Mouse (Mus musculus) inflammation-experienced regulatory T-cells, adult 6 months (primary cell): ENCODE data around the gene Sf3a2. TPM values are rescaled to one million over a fixed set of nuclear protein-coding genes. Genes with fewer than 3 reads are reported as not detected.
"Not testable (repeated sequence)": the region's sequence is repeated elsewhere in the genome, so short reads cannot be mapped to it uniquely, and the experiment has no call there.

Experiments
- ATAC-seq: one replicate; pipeline ENCODE4 v1.8.0; 2017
- polyA plus RNA-seq, 3 experiments: library from polyadenylated mRNA; unstranded; fragments of 100-300 nt; shearing (Covaris generic); gene quantifications; one replicate each; pipeline ENCODE4 v1.2.1; 2017

The Sf3a2 gene
- polyA plus RNA-seq, 3 experiments from 2014 or later, result 12.1 to 22.6 (median 17.8) TPM

DNA sequence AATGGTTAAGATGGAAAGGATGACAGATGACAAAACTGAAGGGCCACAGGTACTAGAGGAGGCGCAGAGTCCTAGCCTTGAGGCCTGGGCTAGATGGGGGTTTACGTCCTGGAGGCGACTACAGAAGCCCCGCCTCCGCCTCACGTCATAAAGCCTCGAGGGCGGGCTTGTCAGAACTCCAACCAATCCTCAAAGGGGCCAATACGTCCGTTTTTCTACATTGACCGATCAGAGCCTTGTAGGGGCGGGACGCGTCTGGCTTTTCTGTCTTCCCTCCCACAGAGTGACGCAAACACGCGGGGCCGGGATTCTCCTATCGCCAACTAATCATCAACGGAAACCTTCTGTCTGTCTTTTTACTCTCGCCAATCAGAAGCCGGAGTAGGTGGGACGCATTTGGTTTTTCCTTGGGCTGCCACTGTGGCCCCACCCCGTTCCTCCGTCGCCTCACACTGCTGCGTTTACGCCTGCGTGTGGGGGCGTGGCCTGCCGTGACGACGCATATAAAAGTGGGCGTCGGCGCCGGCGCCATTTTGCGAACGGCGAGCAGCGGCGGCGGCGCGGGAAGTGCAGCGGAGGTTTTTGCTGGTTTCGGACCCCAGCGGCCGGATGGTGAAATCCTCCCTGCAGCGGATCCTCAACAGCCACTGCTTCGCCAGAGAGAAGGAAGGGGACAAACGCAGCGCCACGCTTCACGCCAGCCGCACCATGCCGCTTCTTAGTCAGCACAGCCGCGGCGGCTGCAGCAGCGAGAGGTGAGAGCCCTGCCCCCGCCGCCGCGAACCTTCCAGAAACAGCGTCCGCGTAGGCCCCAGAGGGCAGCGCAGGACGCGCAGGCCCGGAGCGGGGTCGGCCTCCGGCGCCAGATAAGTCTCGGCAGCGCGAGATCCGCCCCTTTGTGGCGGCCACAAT lies 28.4 kb downstream of the Sf3a2 start, which contains the start of gene Oaz1:
Gene Oaz1, plus strand, starts transcription at position 506 of the 912 bp plus-strand sequence.
- ATAC-seq, result peak; percentile 90

DNA sequence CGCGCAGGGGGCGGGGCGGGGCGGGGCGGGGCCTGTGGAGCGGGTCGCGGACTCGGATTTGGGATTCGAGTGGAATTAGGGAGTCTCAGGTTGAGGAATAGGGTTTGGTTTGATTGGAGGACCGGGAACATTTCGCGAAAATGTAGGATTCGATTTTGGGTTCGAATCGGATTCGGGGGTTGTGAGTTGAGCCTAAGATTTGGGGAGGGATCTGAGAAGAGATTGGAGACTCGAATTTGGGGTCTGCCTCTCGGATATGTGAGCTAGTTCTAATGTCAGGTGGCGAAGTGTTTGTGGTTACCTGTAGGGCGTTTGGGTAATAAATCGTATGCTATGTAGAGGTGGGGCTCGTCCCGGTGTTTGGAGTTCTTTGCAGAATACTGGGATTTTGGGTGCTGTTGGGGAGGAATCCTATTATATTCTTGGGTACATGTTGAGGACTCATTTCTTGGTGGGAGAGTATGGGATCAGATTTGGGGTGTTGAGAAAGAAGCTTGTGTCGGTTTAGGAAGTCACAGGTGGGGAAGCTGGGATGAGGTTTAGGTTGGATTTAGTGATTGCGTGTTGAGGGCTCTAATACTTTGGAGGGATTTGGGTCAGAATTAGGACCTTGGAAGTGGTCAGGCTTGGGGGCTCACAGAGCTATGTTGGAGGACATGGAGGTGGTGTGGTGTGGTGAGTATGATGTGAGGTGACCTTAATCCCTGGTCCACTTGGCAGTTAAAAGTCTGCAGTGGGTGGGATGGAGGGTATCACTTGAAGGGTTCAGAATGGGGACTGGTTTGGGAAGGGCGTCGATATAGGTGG lies 29.3 kb downstream of the Sf3a2 start:
- ATAC-seq, result no peak

- ATAC-seq, result no peak
Measured at GRCm38 (mm10) chr10:80827870-80828420, 29.9 kb downstream of the Sf3a2 start.

DNA sequence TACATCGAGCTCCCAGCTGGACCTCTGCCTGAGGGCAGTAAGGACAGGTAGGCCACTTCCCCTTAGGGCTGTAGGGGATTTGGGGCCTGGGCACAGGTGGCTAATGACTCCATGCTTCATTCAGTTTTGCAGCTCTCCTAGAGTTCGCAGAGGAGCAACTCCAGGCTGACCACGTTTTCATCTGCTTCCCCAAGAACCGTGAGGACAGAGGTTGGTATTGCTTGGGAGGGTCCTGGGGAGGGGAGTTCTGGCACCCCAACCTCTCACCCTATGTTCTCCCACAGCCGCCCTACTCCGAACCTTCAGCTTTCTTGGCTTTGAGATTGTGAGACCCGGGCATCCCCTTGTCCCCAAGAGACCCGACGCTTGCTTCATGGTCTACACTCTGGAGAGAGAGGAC lies 30.6 kb downstream of the Sf3a2 start:
- not testable (repeated sequence) for ATAC-seq

GRCm38 (mm10) chr10:80829359-80830278 lies 31.6 kb downstream of the Sf3a2 start:
- ATAC-seq, result no peak

DNA sequence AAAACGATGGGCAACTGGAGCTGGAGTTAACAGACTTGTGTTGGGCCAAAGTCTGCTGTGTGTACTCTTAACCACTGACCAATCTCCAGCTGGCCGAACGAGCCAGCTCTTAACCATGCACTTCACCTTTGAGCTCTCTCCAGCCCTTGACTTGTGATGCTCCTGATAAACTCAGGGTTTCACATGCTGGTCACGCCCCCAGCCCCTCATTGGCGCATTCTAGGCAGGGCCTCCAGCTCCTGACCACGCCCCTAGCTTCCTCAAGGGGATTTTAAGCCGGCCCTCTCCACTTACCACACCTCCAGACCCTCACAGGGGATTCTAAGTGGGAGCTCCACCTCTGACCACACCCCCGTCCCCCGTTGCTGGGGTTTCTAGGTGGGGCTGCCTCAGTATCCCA lies 33.1 kb downstream of the Sf3a2 start:
- no peak for ATAC-seq

DNA sequence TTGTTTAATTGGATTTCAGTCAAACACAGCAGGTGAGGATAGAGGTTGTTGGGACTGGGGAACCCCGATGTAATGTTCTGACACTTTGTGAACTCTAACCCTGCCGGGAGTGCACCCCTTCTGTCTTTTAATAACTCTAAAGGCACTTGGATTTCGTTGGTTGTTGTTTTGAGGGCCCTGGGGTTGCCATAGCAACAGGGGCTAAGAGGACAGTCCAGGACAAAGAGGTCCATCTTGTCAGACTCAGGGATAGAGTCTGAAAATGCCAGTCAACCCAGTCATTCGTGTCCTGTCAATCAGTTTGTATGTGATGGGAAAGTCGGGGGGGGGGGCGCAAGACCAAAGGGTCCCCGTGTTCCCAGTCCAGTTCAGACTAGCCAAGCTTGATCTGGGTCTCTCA lies 34.8 kb downstream of the Sf3a2 start:
- no peak for ATAC-seq

DNA sequence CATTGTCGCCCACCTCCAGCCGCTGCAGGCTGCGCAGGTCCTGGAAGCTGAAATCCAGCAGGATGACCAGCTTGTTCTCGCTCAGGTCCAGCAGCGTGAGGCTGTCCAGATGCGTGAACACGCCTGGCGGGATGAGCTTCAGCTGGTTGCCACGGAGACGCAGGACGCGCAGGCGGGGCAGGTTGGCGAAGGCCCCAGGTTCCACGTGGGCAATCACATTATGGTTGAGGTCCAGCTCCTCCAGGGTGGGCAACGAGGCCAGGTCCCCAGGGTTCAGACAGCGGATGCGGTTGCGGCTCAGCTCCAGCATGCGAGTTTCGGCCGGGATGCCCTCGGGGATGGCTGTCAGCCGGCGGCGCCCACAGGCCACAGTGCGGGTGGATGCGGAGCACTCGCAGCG lies 37.6 kb downstream of the Sf3a2 start:
- no peak for ATAC-seq

GRCm38 (mm10) chr10:80836949-80837379 lies 39.0 kb downstream of the Sf3a2 start:
- no peak for ATAC-seq

GRCm38 (mm10) chr10:80837827-80838226 lies 39.8 kb downstream of the Sf3a2 start:
- ATAC-seq, result no peak

GRCm38 (mm10) chr10:80838346-80838912 lies 40.4 kb downstream of the Sf3a2 start:
- ATAC-seq, result no peak

DNA sequence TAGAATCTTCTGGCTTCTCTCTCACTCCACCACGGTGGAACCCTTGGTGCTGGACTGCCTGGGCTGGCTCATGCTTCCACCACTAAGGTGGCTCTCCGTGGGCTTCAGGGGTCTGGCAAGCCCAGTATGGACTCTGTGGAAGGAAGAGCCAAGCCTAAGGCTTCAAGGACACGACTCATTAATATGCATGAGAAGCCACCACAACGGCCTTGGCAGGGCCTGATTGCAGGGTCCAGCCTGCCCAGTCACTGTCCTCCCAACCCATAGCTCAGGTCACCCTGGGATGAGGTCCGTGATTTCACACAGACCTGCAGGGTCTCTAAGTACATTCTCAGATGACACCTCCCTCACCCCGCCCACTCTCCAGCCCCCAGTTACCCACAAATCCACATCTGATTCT lies 41.9 kb downstream of the Sf3a2 start:
- ATAC-seq, result no peak

GRCm38 (mm10) chr10:80841685-80842084 lies 43.7 kb downstream of the Sf3a2 start:
- no peak for ATAC-seq

DNA sequence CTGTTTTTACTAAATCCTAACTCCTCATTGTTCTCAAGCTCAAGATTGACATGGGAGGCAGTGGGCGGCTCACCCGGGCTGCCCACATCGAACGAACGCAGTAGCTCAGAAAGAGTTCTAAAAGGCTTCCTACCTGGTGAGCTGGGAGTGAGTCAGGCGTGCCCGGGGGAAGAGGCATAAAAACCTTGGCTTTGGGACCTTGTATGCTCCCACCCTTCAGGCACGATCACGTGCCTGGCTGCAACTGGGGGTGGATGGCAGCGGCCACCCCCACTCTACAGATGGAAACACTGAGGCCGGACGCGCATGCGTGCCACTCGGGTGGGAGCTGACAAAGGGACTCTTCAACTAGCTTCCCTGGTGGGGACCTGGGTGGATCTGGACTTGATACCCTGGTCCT lies 44.3 kb downstream of the Sf3a2 start:
- no peak for ATAC-seq

- ATAC-seq, result no peak
Measured at GRCm38 (mm10) chr10:80843087-80843930, 45.3 kb downstream of the Sf3a2 start.

DNA sequence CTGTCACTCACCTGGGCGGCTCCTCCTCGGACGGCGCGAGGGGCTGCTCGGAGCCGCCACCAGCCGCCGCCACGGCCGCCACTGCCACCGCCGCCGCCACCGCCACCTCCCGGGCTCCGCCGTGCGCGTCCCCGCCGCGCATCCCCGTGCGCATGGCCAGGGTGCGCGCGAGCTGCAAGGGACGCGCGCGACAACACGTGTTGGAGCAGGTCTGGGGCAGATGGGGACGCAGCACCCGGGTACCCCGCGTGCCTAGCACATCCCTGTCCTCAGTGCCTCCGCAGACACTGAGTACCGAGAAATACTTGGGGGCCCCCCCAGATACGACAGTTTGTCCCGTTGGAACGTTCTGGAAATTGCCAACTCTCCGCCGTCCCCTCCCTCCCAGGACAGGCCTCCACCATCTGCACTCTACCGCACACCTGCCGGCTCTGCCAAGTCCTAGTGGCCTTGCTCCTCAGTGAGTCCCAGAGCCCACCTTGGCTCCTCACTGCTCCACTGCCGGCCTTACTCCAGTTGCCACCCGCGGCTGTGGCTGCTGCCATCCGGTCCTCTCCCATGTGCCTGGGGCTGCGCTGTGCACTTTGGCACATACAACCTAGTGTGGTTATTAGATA lies 46.0 kb downstream of the Sf3a2 start, which contains the start of gene Lingo3:
Gene Lingo3, minus strand, starts transcription at position 109 of the 617 bp plus-strand sequence.
- no peak for ATAC-seq

DNA sequence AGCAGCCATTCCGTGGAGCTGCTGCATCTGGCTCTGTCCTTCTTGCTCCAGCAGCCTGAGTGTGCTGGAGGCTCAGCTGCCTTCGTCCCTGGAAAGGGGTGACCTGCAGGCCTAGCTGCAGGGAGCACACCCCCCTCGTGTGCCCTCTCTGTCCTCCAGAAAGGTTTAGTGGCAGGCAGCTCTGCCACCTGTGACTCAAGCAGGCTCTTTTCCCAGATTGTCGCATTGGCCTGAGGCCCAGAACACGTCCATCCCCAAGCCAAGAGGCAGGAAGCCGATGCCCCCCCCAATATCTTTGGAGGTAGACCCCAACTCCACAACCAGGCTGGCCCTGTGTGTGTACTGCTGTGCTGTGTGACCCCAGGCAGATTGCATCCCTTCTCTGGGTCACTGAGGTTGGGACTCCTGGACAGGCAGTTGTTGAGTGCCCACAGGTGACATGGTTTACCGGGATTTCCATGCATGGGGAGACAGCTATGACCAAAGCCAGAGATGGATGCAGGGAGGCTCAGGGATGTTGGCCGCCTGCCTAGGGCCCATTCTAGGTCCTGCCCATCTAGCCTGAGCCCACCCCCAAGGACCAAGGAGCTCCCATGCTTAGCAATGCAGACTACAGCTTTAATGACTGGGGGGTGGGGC lies 47.2 kb downstream of the Sf3a2 start:
- ATAC-seq, result no peak

GRCm38 (mm10) chr10:80845732-80846131 lies 47.7 kb downstream of the Sf3a2 start:
- ATAC-seq, result no peak

DNA sequence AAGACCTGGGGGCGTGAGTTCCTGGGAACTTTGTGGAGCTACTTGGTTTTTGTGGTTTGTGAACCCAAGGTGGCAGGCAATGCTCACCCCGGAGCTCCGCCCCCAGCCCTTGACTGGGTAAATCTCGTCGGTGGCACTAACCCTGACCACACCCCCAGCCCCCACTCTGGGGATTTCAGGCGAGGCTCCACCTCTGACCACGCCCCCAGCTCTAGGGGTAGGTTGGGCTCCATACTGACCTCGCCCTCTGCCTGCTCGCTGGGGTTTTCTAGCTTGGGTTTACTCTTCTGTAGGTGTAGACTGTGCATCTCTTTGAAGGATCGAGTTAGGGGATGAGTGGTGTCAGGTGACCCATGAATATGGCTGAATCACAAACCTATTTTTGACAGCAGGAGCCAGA lies 50.6 kb downstream of the Sf3a2 start:
- peak; percentile 71 for ATAC-seq
